Mouse (Mus musculus): ENCODE results near the gene Gm21761.
"Not testable (repeated sequence)": the region's sequence is repeated elsewhere in the genome, so short reads cannot be mapped to it uniquely, and the experiment has no call there.

GRCm38 (mm10) chr13:119965302-119965952, 36.4 kb upstream of the Gm21761 start:
- TF ChIP-seq CTCF, EP300 (IDR thresholded peaks at IDR 0.05; ENCODE audit: low read depth): not testable (repeated sequence)

Data from heart, postnatal 0 days (tissue).